Mouse (Mus musculus) megakaryocyte, embryonic 14.5 days (primary cell): ENCODE data around the gene Apaf1.

Experiments
- FLI1 ChIP-seq: IDR thresholded peaks from 2 replicates; pipeline ENCODE4 v1.6.1; 2012; ENCODE audit warnings: low read length, inconsistent platforms, mixed read lengths
- GATA1 ChIP-seq: IDR thresholded peaks from 3 replicates; pipeline ENCODE4 v1.6.1; 2012; ENCODE audit warnings: mixed read lengths, low read length, inconsistent platforms, borderline replicate concordance

- no peak for TF ChIP-seq GATA1
- TF ChIP-seq FLI1 = no peak
Observed at GRCm38 (mm10) chr10:90947608-90948373, 134.8 kb downstream of the Apaf1 start.
